Mouse (Mus musculus): Measurements from ENCODE around the gene Wipf1.

Gene Wipf1

GRCm38 (mm10) chr2:73385641-73386355 lies 143.7 kb downstream of the Wipf1 start:
- DNase-seq (ENCODE audit: low spot score): no peak

- DNase-seq (ENCODE audit: low spot score): no peak
Observed at GRCm38 (mm10) chr2:73385172-73385571, 144.4 kb downstream of the Wipf1 start.

- no peak for DNase-seq (ENCODE audit: low spot score)
Observed at GRCm38 (mm10) chr2:73380298-73380975, 149.1 kb downstream of the Wipf1 start.

GRCm38 (mm10) chr2:73379656-73380055 lies 149.9 kb downstream of the Wipf1 start:
- no peak for DNase-seq (ENCODE audit: low spot score)

Measured in layer of hippocampus, adult 9-10 months (tissue).